Mouse (Mus musculus) hindbrain, embryonic 14.5 days (tissue): ENCODE measurements around the gene Vps37d. TPM values are rescaled to one million over a fixed set of nuclear protein-coding genes. Genes with fewer than 3 reads are reported as not detected.

Experiments
- ATAC-seq: fragments of 200-750 bp; cut with Nextera tagmentation; 2 replicates; pipeline ENCODE4 v1.8.0; 2017; ENCODE audit warnings: moderate number of reproducible peaks, mild to moderate bottlenecking, moderate TSS enrichment, moderate library complexity; ENCODE audit not compliant: low FRiP score
- DNase-seq: peaks from one replicate; pipeline ENCODE4 v3.0.0-alpha.2; 2015; ENCODE audit warnings: low spot score
- H3K27ac ChIP-seq: fragments of 300-500 bp; sonication (generic); 2 replicates; pipeline ENCODE4 v1.5.1; 2014; ENCODE audit warnings: mild to moderate bottlenecking, moderate library complexity
- H3K27me3 ChIP-seq: fragments of 300-500 bp; sonication (generic); 2 replicates; pipeline ENCODE4 v1.6.1; 2014; ENCODE audit warnings: mild to moderate bottlenecking, low read length, mixed read lengths; ENCODE audit not compliant: control insufficient read depth, insufficient read depth
- H3K36me3 ChIP-seq: fragments of 300-500 bp; sonication (generic); replicated peaks from 2 replicates; pipeline ENCODE4 v1.6.1; 2014; ENCODE audit not compliant: control insufficient read depth, insufficient read depth
- H3K4me1 ChIP-seq: fragments of 300-500 bp; sonication (generic); replicated peaks from 2 replicates; pipeline ENCODE4 v1.6.1; 2014; ENCODE audit warnings: antibody characterized with exemption, low read length, mixed read lengths; ENCODE audit not compliant: control insufficient read depth, insufficient read depth
- H3K4me2 ChIP-seq: fragments of 300-500 bp; sonication (generic); replicated peaks from 2 replicates; pipeline ENCODE4 v1.6.1; 2014; ENCODE audit warnings: mild to moderate bottlenecking, moderate library complexity
- H3K4me3 ChIP-seq: fragments of 300-500 bp; sonication (generic); replicated peaks from 2 replicates; pipeline ENCODE4 v1.5.1; 2014; ENCODE audit warnings: mild to moderate bottlenecking, low read length
- H3K9ac ChIP-seq: fragments of 300-500 bp; sonication (generic); 2 replicates; pipeline ENCODE4 v1.6.1; 2014
- H3K9me3 ChIP-seq: fragments of 300-500 bp; sonication (generic); 2 replicates; pipeline ENCODE4 v1.6.1; 2016; ENCODE audit warnings: low read length; ENCODE audit not compliant: control insufficient read depth
- WGBS: fragments of 180-500 bp; shearing (Covaris S2); extraction: QIAGEN DNeasy Blood & Tissue Kit; methylation state at CpG from one replicate; pipeline ENCODE4 v1.1.7; 2014; 5-methylcytosine and 5-hydroxymethylcytosine counted together
- polyA plus RNA-seq: library from polyadenylated mRNA; unstranded; fragments of >200 nt; fragmentation: Nextera tagmentation; extraction: Ambion mirVana; gene quantifications from 2 replicates; pipeline ENCODE4 v1.2.1, GENCODE M21; 2014

Vps37d gene
- polyA plus RNA-seq, 1 experiment from 2014 or later: 32.9 TPM

- WGBS: 39% methylated on average over 6 of the region's 6 CpGs
- DNase-seq: no peak
- no peaks in the 10 kb centered on the region for H3K4me1 ChIP-seq
Measured at GRCm38 (mm10) chr5:135040059-135040458, 38.0 kb downstream of the Vps37d start.

GRCm38 (mm10) chr5:135039541-135039940 is 38.5 kb downstream of the Vps37d start:
- no peaks in the 10 kb centered on the region for H3K4me1 ChIP-seq
- DNase-seq: no peak
- no peaks in the 10 kb centered on the region for H3K27me3 ChIP-seq
- no peak overlapping the region for H3K4me2 ChIP-seq
- peaks cover 21% of the 10 kb centered on the region for H3K36me3 ChIP-seq
- no peak for ATAC-seq
- no peaks in the 10 kb centered on the region for H3K9me3 ChIP-seq
- no peak overlapping the region for H3K4me3 ChIP-seq
- no peak overlapping the region for H3K9ac ChIP-seq
- no peak overlapping the region for H3K27ac ChIP-seq
- 87% methylated on average over 9 of the region's 9 CpGs for WGBS

More at GRCm38 (mm10) chr5:135040059-135040458, 38.0 kb downstream of the Vps37d start:
- H3K4me2 ChIP-seq: no peak overlapping the region
- no peak overlapping the region for H3K4me3 ChIP-seq
- no peak overlapping the region for H3K27ac ChIP-seq
- no peaks in the 10 kb centered on the region for H3K27me3 ChIP-seq
- no peaks in the 10 kb centered on the region for H3K9me3 ChIP-seq
- no peak overlapping the region for H3K9ac ChIP-seq
- no peak for ATAC-seq
- H3K36me3 ChIP-seq: peaks cover 24% of the 10 kb centered on the region

- peaks cover 16% of the 10 kb centered on the region for H3K36me3 ChIP-seq
- no peak overlapping the region for H3K9ac ChIP-seq
- no peaks in the 10 kb centered on the region for H3K4me1 ChIP-seq
- DNase-seq (no peak), ATAC-seq (no peak)
- no peak overlapping the region for H3K4me2 ChIP-seq
- no peak overlapping the region for H3K4me3 ChIP-seq
- H3K27me3 ChIP-seq: no peaks in the 10 kb centered on the region
- H3K9me3 ChIP-seq: no peaks in the 10 kb centered on the region
- 100% methylated on average over 3 of the region's 3 CpGs for WGBS
- no peak overlapping the region for H3K27ac ChIP-seq
Measured at GRCm38 (mm10) chr5:135037946-135038345, 40.1 kb downstream of the Vps37d start.

- ATAC-seq (no peak), DNase-seq (no peak)
- H3K36me3 ChIP-seq: peaks cover 16% of the 10 kb centered on the region
- H3K4me3 ChIP-seq: no peak overlapping the region
- H3K4me1 ChIP-seq: no peaks in the 10 kb centered on the region
- no peaks in the 10 kb centered on the region for H3K9me3 ChIP-seq
- no peak overlapping the region for H3K27ac ChIP-seq
- H3K4me2 ChIP-seq: no peak overlapping the region
- H3K27me3 ChIP-seq: no peaks in the 10 kb centered on the region
- WGBS: 64% methylated on average over 18 of the region's 18 CpGs
- H3K9ac ChIP-seq: no peak overlapping the region
Measured at GRCm38 (mm10) chr5:135035608-135036359, 42.3 kb downstream of the Vps37d start.

GRCm38 (mm10) chr5:135034593-135034992 is 43.5 kb downstream of the Vps37d start:
- H3K4me3 ChIP-seq: no peak overlapping the region
- H3K9ac ChIP-seq: no peak overlapping the region
- H3K36me3 ChIP-seq: peaks cover 12% of the 10 kb centered on the region; the same call in 1 of the 2 replicates
- ATAC-seq: no peak
- H3K4me2 ChIP-seq: no peak overlapping the region
- H3K27me3 ChIP-seq: no peaks in the 10 kb centered on the region
- DNase-seq: no peak
- no peak overlapping the region for H3K27ac ChIP-seq
- WGBS: 96% methylated on average over 2 of the region's 2 CpGs
- H3K4me1 ChIP-seq: no peaks in the 10 kb centered on the region
- H3K9me3 ChIP-seq: no peaks in the 10 kb centered on the region

- DNase-seq (no peak), ATAC-seq (no peak)
- Histone ChIP-seq H3K27me3 (no peaks in the 10 kb centered on the region), H3K4me1 (0 out of 2 replicates have a peak, but pooled peaks cover 7% of the 10 kb centered on the region), H3K9me3 (no peaks in the 10 kb centered on the region), H3K27ac (no peak overlapping the region), H3K4me3 (no peak overlapping the region), H3K36me3 (no peaks in the 10 kb centered on the region), H3K9ac (no peak overlapping the region), H3K4me2 (no peak overlapping the region)
- WGBS: 91% methylated on average over 5 of the region's 5 CpGs
Measured at GRCm38 (mm10) chr5:135032581-135032980, 45.5 kb downstream of the Vps37d start.

GRCm38 (mm10) chr5:135029007-135029854 is 48.8 kb downstream of the Vps37d start:
- DNase-seq: no peak

GRCm38 (mm10) chr5:135025899-135026298 is 52.2 kb downstream of the Vps37d start:
- no peaks in the 10 kb centered on the region for H3K27me3 ChIP-seq
- DNase-seq (no peak), ATAC-seq (no peak)
- H3K36me3 ChIP-seq: no peaks in the 10 kb centered on the region; the same call in 1 of the 2 replicates
- peaks cover 21% of the 10 kb centered on the region for H3K4me1 ChIP-seq
- H3K9me3 ChIP-seq: no peaks in the 10 kb centered on the region
- peak overlapping the region; percentile 27; the same call in 1 of the 2 replicates for H3K4me2 ChIP-seq
- H3K9ac ChIP-seq: no peak overlapping the region
- WGBS: 19% methylated on average over 7 of the region's 7 CpGs
- H3K27ac ChIP-seq: no peak overlapping the region
- no peak overlapping the region for H3K4me3 ChIP-seq

More at GRCm38 (mm10) chr5:135029007-135029854, 48.8 kb downstream of the Vps37d start:
- H3K9me3 ChIP-seq: no peaks in the 10 kb centered on the region
- peaks cover 16% of the 10 kb centered on the region for H3K4me1 ChIP-seq
- H3K36me3 ChIP-seq: no peaks in the 10 kb centered on the region; the same call in 1 of the 2 replicates
- 53% methylated on average over 18 of the region's 18 CpGs for WGBS
- H3K27ac ChIP-seq: no peak overlapping the region
- no peaks in the 10 kb centered on the region for H3K27me3 ChIP-seq
- no peak for ATAC-seq
- no peak overlapping the region for H3K9ac ChIP-seq
- H3K4me2 ChIP-seq: no peak overlapping the region
- no peak overlapping the region for H3K4me3 ChIP-seq

GRCm38 (mm10) chr5:135024665-135025224 is 53.3 kb downstream of the Vps37d start:
- no peaks in the 10 kb centered on the region for H3K27me3 ChIP-seq
- no peaks in the 10 kb centered on the region for H3K9me3 ChIP-seq
- peak overlapping the region; percentile 89 for H3K4me2 ChIP-seq
- 0 out of 2 replicates have a peak overlapping the region, but pooled peaks have one; percentile 77 for H3K9ac ChIP-seq
- no peak overlapping the region for H3K27ac ChIP-seq
- H3K36me3 ChIP-seq: no peaks in the 10 kb centered on the region; the same call in 1 of the 2 replicates
- H3K4me3 ChIP-seq: peak overlapping the region; percentile 71
- ATAC-seq (no peak), DNase-seq (no peak)
- H3K4me1 ChIP-seq: peaks cover 21% of the 10 kb centered on the region
- WGBS: 74% methylated on average over 11 of the region's 11 CpGs
